Mouse (Mus musculus) neural tube, postnatal 0 days (tissue): Measurements from ENCODE around the gene Kcnk18. TPM values are rescaled to one million over a fixed set of nuclear protein-coding genes. Genes with fewer than 3 reads are reported as not detected.

Source experiments
- polyA plus RNA-seq: library from polyadenylated mRNA; unstranded; fragments of >200 nt; fragmentation: Nextera tagmentation; extraction: Ambion mirVana; gene quantifications from 2 replicates; pipeline ENCODE4 v1.2.1, GENCODE M21; 2015

Kcnk18 gene
- 0.28 TPM in 1 of 2 replicates, not detected in the other for polyA plus RNA-seq

DNA sequence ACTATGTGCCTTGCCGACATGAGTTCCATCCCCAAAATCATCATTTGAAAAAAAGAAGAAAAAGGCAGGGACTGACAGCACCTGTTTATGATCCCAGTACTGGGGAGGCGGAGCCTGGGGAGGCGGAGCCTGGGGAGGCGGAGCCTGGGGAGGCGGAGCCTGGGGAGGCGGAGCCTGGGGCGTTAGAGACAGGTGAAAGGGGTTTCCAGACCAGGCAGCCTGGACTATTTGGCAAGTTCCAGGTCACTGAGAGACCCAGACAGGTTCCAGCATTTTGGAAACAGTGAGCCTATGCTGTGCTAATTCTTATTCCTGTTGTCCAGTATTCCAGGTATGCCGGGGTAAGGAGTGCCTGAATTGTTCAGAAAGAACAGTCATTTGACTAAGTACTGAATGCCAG lies at the start of gene Kcnk18:
Gene Kcnk18 (plus strand): TSS at position 224 of the 400 bp plus-strand sequence.

DNA sequence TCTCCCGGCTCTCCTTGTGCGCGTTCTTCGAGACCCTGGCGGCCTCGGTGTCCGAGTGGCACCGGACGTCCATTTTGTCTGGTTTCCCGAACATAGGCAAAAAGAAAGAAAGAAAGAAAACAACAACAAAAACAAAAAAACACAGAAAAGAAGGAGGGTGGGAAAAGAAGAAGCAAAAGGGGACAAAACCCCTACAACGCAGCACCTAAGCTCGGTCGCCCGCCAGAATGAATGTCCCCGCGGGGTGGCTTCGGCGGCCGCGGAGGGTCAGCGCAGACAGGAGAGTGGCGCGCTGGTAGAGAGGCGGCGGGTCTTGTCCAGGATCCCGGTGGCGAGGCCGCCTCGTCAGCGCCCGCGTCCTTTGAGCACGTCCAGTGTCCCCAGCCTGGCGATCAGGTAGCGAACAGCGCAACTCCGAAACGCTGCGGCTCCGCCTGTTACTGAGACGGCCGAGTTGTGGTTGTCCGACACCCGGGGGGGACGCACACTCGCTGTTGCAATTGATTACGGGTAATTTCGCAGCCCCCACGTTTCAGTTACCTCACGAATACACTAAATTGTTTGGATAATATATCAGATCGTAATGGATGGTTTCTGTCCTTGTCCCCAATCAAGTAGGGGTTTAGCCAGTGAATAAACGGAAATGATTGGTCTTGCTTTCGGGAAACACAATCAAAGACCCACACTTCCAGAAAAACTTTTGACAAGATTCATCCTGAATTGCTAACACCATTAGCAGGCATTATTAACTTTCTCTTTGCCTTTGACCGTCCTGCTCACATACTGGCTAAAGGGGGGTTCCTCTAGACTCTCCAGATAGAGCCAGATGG lies 48.9 kb upstream of the Kcnk18 start, which contains the start of gene Vax1:
Gene Vax1 (minus strand): TSS at position 121 of the 830 bp plus-strand sequence.

DNA sequence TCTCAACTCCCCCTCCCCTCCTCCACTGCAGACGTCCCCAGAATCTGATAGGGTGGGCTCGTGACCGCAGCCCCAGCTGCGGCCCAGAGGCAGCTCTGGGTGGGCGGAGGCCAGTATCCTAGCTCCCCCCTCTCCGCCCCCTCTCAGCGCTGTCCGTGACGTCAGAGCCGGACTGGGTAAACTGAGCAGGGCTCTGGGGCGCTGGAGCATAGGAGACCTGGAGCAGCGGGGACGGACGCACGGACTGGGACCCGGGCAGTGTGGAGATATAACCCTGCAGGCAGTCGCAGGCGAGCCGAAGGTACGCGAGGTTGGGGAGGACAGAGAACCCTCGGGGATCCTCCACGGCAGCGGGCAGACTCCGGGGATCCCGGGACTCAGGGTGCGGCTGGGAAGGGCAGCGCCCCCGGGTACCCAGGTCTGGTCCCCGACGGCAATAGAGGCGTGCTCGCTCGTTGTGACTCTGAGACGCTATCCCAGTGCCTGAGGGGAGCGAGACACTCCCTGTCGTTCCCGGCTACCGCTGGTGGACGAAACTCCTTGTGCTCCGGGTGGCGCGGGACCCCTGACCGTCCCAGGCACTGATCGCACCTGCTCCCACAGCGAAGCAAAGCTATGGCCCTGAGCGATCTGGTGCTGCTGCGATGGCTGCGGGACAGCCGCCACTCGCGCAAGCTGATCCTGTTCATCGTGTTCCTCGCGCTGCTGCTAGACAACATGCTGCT lies 41.9 kb downstream of the Kcnk18 start, which contains the start of gene Slc18a2:
Gene Slc18a2 (plus strand): TSS at position 179 of the 725 bp plus-strand sequence.

Other genes with a start within 250 kb of the Kcnk18 start
- gene Shtn1, start 143.1 kb upstream of the Kcnk18 start, polyA plus RNA-seq = 43.5 and 50.6 TPM in 2 replicates
- gene Vax1, start 49.2 kb upstream of the Kcnk18 start, polyA plus RNA-seq = not detected in 2 replicates
- gene Slc18a2, start 41.7 kb downstream of the Kcnk18 start, polyA plus RNA-seq = 5.9 and 6.0 TPM in 2 replicates
- 3.3 and 13.3 TPM in 2 replicates for gene Rps12-ps3, start 103.1 kb downstream of the Kcnk18 start, polyA plus RNA-seq
- gene Pdzd8, start 126.6 kb downstream of the Kcnk18 start, polyA plus RNA-seq = 13.6 and 14.5 TPM in 2 replicates
- not detected in 2 replicates for gene Emx2, start 239.2 kb downstream of the Kcnk18 start, polyA plus RNA-seq